Mouse (Mus musculus) E14TG2a.4 (cell line): ENCODE results near the gene Gns.

ENCODE experiments used
- CTCF ChIP-seq: conservative IDR thresholded peaks from 2 replicates; pipeline ENCODE4 v1.5.1; 2014; ENCODE audit warnings: low read length
- NANOG ChIP-seq: IDR thresholded peaks from 2 replicates; pipeline ENCODE4 v1.6.1; 2014; ENCODE audit warnings: borderline replicate concordance, low read length, mixed read lengths

DNA sequence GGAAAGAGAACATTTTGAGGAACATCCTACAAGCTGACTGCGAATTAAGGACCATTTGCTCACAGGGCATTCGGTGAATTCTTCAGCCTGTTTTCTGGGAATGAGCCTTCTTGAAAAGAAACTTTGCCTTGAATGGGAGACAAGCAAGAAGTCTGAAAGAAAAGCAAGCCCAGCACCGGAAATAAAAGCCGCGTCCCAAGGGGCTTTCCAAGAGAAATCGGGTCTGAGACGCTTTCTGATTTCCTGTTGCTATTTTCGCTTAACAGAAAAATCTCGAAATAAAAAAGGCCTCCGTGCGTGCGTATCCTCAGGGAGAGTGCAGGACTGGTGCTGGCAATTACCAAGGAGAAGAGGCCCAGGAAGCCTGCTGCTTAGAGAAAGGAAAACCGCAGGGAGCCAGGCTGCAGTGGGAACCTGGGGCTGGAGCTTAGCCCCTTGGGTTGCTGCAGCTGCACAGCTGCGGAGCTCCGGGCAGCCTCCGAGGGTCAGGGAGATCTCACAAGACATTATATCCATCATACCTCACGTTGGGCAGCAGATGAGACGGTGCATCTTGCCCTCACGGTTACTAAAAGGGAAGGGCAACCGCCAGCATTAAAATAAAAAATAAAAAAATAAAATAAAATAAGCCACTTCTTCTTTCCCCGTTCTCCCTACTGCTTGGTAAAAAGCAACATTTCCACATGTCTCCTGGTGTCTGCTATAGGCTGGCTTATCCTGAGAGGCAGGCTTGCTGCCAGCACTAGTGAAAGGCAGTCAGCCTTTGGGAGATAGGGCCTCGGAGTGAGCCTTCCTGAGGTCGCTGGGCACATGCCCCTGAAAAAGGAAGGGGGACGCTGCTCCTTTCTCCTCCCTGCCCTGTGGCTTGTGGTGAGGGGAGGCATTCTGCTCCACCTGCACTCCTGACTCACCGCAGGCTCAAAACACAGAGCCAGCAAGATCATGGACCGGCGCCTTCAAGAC is 49.3 kb upstream of the Gns start:
- TF ChIP-seq CTCF (no peak), NANOG (no peak)
